Mouse (Mus musculus) left cerebral cortex, postnatal 4 days (tissue): ENCODE measurements around the gene Gm28053. TPM values are rescaled to one million over a fixed set of nuclear protein-coding genes. Genes with fewer than 3 reads are reported as not detected.
"Not testable (repeated sequence)": the region's sequence is repeated elsewhere in the genome, so short reads cannot be mapped to it uniquely, and the experiment has no call there.

Experiments used
- DNase-seq: peaks from one replicate; pipeline ENCODE4 v3.0.0-alpha.2; 2022
- intact Hi-C: fragments of 180-260 bp; cut with DNase I; formaldehyde crosslinking; loops from one replicate; pipeline ENCODE4 v1.15.1; 2025
- total RNA-seq, 2 experiments: library from RNA; stranded (reverse); gene quantifications; 2 replicates each; pipeline ENCODE4 v1.2.3; 2021

Gene Gm28053
- not detected for total RNA-seq

DNA sequence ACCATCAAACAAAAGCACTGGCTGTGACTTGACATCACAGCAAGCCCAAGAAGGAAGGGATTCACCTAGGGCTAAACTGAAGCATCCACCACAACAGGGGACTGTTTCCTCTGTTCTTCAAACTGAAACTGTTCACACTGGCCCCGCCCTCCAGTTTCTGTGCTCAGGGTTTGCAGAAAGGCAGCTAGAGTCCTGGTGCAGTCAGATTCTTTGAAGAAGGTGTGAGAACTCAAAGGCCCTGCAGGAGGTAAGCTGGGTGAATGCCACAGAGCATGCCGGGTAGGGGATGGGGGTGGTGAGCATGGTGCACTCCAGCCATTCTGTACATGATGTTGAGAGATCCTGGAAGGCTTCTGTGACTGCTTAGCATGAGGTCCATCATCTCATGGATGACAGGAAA is at the start of gene Gm28053, which contains the start of gene Gimap7:
TSS of gene Gm28053 (plus strand) at position 153 of the 400 bp plus-strand sequence.
TSS of gene Gimap7 (plus strand) at position 167 of the 400 bp plus-strand sequence.
- intact Hi-C loops = no loop called here
- no peak for DNase-seq

DNA sequence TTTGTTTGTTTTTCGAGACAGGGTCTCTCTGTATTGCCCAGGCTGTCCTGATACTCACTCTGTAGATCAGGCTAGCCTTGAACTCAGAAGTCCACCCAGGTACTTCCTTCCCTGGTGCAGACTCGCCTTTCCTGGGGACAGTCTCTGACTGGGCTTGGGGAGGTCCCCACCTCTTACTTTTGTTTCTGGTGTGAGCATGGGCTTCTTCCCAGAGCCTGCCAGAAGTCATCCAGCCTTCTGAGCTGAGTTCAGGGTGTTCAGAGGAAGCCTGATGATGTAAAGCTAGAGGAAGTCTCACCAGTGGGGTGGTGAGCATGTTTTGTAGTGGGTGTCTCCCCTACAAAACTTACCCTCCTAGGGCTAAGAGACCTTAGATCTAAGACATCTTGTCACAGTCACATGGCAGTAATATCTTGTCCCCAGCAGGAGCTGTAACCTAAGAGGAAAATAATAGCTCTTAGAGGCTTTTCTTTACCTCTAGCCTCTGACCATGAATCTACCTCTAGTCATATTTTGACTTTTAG is 48.9 kb upstream of the Gm28053 start:
- intact Hi-C loops = no loop called here
- no peak for DNase-seq

DNA sequence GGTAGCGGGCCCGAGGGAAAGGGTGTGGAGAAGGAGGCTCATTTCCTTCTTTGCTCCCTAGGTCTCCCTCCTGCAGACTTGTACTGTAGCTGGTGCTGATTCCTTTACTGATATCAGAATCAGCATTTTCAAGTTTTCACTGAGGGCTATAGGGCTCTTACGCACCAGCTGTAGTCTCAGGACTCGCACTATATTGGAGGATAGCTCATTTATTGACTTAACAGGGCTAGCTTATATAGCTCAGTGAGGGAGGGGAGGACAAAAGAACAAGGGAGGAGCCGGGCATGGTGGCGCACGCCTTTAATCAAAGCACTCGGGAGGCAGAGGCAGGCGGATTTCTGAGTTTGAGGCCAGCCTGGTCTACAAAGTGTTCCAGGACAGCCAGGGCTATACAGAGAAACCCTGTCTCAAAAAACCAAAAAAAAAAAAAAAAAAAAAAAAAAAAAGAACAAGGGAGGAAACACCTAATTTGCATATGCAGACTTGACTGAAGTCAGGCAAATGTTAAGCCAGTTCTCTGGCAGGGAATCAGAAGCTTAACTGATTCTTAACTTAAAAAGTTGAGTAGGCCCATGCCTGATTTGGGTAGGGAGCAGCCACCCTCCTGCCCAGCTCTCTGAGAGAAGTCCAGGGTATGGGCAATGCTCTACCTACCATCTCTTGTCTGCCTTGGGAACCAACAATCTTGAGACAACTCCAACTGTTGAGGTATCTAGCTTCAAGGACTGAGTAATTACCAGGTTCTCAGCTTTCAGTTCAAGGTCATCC is 43.9 kb upstream of the Gm28053 start:
- intact Hi-C loops = no loop called here

DNA sequence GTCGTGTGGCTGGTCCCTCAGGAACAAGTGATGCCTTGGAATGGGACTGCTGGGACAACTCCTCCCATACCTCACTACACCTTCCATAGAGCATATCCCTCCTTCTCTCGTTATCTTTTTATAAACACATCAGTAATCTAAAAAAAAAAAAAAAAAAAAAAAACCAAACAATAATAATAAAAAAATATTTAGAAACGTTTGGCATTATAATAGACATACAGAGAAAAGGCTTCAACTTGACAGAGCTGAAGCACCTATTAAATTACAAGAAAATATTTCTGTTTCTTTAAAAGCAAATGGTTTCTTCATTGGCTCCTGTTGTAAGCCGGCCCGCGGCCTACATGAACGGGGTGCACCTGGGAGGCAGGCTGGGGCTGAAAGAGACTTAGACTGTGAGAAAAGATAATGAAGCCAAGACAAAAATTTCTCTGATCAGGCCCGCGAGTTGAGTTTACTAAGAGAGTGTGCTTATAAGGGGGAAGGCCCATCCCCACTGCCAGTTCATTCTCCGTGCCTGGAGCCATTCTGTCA is 42.9 kb upstream of the Gm28053 start:
- no peak for DNase-seq
- intact Hi-C loops = no loop called here

More for the DNA sequence above, 43.9 kb upstream of the Gm28053 start:
- DNase-seq = no peak

DNA sequence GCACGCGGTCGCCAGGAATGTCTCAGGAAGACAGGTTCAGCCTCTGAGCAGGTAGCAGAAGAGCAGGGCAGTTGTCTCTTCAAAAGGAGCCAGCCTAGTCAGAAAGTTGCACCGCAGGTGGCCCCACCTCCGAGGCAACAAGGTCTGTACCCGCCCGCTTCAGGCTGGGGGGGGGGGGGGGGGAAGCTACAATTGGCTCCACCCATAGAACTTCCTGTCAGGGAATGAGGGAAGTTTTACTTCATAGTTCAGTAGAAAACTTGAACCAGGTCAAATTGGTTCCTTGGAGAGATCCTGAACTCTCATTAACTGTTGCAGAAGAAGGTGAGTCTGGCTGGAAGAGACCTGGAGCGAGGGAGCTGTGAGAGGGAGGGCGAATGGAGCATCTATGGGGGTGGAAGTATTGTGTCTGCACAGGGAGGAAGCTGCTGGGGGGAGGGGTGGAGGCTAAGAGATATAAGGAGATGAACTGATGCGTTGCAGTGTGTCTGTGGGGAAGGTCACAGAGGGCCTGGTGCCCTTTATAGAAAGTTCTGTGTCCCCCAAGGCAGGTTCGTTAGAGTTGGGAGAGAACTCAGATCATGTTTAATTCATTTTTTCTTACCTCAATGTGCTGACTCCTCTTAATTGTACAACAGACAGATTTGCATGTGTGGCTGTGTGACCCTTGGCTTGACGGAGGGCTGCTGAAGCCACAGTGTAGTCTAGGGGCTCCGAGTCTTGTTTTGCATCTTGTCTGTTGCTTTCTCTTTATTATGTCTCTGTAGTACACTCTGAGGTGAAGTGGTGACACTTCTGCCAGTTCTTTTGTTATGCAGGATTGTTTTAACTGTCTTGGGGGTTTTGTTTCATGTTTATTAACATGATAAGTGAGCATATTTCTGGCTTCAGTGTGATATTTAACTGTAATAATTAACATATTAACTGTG is 42.2 kb upstream of the Gm28053 start, which contains the start of gene Gimap9:
TSS of gene Gimap9 (plus strand) at position 199 of the 929 bp plus-strand sequence.
- intact Hi-C loops = no loop called here

DNA sequence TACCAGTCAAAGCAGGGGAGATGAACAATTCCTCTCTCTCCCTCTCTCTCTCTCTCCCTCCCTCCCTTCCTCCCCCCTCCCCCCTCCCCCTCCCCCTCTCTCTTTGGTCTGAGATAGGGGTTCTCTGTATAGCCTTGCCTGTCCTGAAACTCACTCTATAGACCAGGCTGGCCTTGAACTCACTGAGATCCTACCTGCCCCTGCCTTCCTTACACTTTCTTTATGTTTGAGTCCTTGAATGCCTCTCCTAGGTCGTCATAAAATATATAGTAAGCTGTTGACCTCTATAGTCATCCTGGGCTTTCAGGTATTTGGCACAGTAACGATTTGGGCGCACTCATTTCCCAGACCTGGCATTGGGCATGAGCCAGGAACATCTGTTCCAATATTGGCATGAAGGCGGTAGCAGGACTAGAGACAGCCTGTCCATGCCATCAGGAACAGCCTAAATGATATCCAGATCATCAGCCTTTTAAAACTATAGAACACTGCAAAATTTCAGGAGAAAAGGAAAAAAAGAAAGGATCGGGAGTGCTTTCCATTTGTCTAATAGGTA is 41.5 kb upstream of the Gm28053 start:
- DNase-seq = no peak
- intact Hi-C loops = no loop called here

More for the DNA sequence above, 42.2 kb upstream of the Gm28053 start, which contains the start of gene Gimap9:
- no peak for DNase-seq

DNA sequence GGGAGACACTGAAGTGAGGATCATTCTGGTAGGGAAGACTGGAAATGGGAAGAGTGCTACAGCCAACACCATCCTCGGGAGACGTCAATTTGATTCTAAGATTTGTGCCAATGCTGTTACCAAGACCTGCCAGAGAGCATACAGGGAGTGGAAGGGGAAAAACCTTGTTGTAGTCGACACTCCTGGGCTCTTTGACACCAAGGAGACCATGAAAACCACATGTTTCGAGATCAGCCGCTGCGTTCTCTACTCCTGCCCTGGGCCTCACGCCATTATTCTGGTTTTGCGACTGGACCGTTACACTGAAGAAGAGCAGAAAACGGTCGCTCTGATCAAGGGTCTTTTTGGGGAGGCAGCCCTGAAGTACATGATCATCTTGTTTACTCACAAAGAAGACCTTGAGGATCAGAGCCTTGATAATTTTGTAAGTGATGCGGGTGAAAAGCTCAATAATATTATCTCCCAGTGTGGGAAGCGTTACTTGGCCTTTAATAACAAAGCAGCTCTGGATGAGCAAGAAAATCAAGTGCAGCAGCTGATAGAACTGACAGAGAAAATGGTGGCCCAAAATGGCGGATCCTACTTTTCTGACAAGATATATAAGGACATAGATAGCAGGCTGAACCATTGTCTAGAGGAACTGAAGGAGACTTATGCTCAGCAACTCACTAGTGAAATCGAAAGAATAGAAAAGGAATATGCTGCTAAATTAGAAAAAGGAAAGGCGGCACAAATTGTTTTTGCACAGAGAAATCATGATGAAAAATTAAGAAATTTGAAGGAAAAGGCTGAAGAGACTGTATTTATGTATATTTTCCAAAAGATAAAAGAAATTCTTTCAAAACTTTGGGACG is 40.7 kb upstream of the Gm28053 start:
- intact Hi-C loops = no loop called here
- no peak for DNase-seq

DNA sequence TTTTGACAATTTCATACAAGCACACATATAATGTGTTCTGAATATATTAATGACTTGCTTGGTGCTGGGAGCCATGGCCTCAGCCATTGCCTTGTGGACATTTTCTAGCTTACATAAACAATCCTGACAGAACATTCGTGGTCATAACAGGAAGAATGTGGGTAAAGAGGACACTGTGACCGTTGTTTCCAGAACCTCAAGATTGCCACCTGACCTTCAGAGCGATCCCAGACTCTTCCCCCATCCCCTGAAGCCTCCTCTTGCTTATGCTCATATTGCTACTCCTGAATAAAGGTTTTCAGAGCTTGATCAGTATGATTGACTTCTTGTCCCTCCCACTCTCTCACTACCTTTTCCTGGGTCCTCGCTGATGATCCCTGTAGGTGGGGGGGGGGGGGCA is 40.0 kb upstream of the Gm28053 start:
- intact Hi-C loops = no loop called here

DNA sequence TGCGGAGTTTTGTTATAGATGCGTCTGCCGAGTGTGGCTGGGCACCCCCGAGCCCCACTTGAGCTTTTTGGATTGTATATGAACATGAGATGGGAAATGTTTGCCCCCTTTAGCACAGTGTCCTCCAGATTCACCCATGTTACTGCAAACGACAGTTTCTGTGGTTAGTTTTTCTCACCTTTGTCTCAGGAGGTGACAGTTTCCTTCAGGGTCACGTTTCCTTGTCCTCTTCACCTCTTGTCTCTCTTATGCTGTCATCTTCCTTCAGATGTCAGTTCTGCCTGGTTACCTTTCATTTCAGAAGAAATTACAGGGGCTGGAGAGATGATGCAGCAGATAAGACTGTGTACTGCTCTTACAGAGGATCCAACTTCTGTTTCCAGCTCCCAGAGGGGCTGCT is 38.7 kb upstream of the Gm28053 start:
- DNase-seq = no peak
- intact Hi-C loops = no loop called here

More for the DNA sequence above, 40.0 kb upstream of the Gm28053 start:
- no peak for DNase-seq

DNA sequence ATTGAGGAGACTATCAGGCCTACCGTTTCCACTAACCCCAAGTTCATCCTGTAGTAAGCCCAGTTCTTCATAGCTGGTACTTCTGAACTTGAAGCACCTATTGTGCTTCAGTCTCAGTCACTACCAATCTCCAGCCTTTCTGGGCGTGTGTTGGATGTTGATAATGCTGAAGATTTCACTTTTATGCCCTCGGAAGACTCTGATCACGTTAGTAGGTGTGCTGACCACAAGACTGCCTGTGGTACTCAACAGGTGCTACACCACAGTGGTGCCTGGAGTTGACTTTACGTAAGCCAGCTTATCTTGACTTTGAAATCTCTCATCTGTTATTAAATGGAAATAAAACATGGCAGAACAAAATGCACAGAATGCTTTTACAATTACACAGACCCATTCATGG is 38.0 kb upstream of the Gm28053 start:
- no peak for DNase-seq
- intact Hi-C loops = no loop called here

DNA sequence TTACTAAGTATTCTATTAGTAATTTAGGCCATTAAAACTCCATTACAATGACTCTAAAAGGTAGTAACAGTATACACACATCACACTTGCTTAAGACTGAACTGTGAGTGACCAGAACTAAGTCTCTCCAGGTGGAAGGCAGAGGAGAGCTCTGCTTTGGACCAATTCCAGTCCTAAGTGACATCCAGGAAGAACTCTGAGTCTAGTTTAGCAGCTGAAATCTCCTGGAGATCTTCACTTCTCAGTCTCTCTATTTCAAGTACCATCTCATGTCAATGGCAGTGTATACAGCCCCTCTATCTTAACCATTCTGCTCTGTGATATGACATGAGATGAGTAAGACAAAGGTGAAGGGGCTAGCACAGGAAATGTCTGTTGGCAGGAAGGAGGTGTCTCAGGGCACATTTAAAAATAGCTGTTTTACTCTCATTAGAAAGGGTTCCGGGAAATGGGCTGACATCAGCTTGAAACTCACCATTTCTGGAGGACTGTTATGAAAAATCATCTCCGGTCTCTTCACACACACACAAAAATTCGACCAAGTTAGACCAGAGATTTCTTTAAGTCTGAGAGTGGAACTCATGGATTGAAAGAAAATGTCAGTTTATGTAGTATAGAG is 36.8 kb upstream of the Gm28053 start:
- no peak for DNase-seq
- intact Hi-C loops = no loop called here

DNA sequence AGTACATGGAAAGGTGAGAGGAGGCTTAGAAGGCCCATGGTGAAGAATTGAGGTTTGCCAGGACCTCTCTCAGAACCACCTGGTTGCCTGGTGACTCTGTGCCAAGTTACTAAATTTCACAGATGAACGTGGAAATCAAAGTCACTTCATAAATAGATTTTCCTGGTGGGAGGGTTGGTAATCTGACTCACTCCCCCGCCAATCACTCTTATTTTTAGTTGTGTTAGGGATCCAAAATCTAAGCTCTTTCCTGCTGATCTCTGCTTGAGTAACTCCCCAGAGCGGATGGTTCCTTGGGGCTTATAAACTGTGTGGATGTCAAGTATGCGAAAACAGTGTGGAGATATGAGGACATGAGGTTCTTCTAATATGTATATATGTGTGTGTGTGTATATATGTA is 36.1 kb upstream of the Gm28053 start:
- intact Hi-C loops = no loop called here
- DNase-seq = no peak

DNA sequence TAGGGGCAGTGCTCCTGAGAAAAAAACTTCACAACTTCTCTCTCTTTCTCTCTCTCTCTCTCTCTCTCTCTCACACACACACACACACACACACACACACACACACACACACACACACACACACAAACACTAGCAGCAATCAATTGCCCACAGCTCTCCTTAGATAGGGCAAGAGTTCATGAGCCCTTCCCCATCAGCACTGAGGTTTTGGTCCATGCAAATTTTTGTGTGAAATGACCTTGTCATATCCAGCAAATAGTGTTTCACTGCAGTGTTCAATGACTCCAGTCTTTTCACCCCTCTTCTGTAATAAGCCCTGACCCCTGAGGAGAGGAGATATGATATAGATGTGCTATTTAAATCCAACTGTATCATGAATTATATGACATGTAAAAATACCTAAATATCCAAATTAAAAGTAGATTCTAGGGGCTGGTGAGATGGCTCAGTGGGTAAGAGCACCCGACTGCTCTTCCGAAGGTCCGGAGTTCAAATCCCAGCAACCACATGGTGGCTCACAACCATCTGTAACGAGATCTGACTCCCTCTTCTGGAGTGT is 35.1 kb upstream of the Gm28053 start:
- intact Hi-C loops, DNase-seq: not testable (repeated sequence)

DNA sequence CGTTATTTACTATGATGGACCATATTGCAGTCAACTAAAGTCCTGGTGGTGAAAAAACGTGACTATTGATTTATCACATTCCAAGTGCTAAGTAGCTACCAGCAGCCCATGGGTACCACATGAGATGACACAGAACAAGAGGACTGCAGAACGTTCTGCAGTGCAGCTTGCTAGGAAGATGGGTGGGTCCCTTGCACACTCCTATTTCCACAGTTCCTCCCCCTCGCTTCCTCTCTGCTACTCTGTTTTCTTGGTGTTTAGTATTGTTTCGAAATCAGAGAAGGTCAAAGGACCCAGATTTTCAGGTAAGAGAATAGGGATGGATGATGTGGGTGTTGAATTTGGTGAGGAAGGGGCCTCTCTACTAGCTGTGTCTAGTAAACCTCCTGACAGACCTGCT is 34.1 kb upstream of the Gm28053 start, which contains the start of gene Gimap4:
TSS of gene Gimap4 (plus strand) at position 231 of the 400 bp plus-strand sequence.
- no peak for DNase-seq
- intact Hi-C loops = no loop called here

DNA sequence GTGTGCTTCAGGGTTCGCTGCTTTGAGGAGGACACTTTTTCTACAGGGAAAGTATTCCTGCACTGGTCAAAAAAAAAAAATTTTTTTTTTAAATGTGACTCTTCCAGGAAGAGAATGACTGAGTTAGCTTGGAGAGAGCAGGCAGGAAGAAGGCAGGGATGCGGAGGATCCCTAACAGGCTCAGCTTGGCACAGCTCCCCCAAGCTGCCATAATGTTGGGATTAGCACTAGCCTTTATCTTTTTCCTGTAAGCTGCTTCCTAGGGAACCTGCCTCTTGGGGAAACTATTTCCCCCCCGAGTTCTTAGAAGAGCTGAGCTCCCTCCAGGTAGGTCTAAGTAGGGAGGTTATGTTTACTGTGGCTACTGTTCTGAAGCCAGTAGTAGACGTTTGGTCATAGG is 33.6 kb upstream of the Gm28053 start:
- DNase-seq = no peak
- intact Hi-C loops = no loop called here

DNA sequence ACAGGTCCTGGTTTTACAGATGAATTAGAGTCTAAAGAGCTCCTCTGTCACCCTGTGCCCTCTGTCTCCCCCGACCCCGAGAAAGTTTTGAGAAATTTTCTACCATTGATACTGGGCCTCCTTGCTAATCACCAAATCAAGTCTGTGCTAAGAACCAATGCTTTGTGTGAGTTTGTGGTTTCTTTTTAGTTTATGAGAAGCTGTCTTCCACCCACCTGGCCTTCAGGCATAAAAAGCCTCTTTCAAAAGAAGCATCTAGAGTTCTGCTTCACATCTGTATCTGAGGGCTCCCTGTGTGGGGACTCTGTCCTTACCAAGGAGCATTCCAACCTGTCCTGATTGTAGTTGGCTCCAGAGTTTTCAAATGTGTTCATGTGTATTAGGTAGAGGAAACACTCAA is 33.2 kb upstream of the Gm28053 start:
- no peak for DNase-seq
- intact Hi-C loops = no loop called here

DNA sequence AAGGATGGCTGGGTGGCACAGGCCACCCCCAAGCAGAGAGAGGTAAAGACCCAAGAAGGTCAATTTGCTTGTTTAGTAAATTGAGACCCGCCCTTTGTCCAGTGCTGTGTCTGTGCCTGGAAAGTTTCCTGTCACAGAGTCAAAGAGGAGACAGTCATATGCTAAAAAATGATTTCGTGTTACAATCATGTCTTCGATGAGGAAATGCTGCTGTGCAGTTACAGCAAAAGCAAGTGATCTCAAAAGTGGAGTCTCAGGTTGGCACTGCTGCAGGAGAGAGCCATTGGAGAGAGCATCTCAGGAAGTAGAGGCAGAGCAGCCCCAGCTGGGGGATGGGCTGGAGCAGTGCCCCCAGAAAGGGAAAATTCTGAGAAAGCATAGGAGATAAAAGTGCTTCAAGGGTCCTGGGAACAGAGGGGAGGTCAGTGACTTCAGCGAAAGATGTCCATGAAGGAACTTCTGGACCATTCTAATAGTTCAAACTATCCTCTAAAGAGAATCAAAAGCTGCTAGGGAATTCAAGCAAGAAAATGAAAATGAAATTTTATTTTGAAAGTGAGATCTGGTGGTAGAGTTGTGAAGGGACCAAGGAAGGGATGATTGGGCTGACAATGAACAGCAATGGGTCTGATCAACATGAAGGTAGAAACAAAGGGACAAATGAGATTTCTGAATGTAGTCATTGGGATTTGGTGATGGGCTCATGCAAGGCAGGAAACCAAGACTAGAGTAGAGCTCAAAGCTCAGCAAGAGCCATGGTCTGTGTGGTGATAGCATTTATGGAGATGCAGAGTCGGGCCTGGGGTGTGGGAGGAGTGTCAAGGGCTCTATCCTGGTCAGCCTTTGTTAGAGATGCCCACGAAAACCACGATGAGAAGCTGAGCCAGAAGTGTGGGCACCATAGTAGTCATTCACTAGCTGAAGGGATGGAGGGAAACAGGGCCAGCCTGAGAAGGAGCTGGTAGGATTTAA is 32.4 kb upstream of the Gm28053 start:
- intact Hi-C loops = no loop called here

DNA sequence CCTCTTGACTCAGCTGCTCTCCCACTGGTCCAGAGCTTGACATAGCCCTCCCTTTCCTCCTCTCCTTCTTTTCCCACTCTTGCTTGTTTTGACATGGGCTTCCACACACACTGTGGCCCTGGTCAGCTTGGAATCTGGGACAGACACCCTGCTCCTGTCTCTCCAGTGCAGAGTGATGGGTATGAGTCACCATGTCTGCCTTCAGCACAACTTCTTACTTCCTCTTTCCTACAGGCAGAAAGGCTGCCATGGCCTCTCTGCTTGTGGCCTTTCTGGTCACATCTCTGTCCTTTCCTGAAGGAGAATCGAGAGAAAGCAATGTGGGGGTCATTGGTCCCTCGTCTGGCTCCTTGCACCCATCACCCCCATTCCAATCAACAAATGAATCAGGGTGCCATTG is 31.3 kb upstream of the Gm28053 start:
- no peak for DNase-seq
- intact Hi-C loops = no loop called here

More for the DNA sequence above, 32.4 kb upstream of the Gm28053 start:
- no peak for DNase-seq
